In genomic region chr3:138499854-138500740, GRCm38 (mm10) we compare ENCODE assay signal across 17 mouse cellular contexts. TPM values are rescaled to one million over a fixed set of nuclear protein-coding genes. Genes with fewer than 3 reads are reported as not detected.
DNase-seq lines count a peak whose midpoint lies in the region; ATAC-seq lines count a peak whose summit lies in the region.
"Had no signal": no experiment of that assay in that cellular context is flagged by ENCODE, and none has a peak within 500 bp of the region (broad histone marks: within the 10 kb centered on the region; RNA-seq: fewer than 3 reads in every experiment).

No protein-coding gene starts in this region.

- ATAC-seq in hindbrain, embryonic 13.5 days (ENCODE audit: low FRiP score), result peak; percentile 55
- no peak for ATAC-seq in midbrain, embryonic 14.5 days (ENCODE audit: low FRiP score, low TSS enrichment)
- ATAC-seq in neural tube, embryonic 15.5 days (ENCODE audit: low FRiP score), result peak; percentile 50; the same call in 1 of the 2 replicates

- no peak overlapping the region for H3K4me3 ChIP-seq in hindbrain, embryonic 13.5 days
- H3K4me3 ChIP-seq in midbrain, embryonic 14.5 days (replicated peaks; ENCODE audit: low read depth, low read length), result no peak overlapping the region
- H3K4me3 ChIP-seq in neural tube, embryonic 15.5 days (replicated peaks), result no peak overlapping the region
- H3K4me3 ChIP-seq: embryonic facial prominence, embryonic 15.5 days; forebrain, embryonic 12.5 days; heart, embryonic 15.5 days; myocyte had no signal

- no peak overlapping the region for H3K27ac ChIP-seq in hindbrain, embryonic 13.5 days
- no peak overlapping the region for H3K27ac ChIP-seq in midbrain, embryonic 14.5 days (replicated peaks; ENCODE audit: low read depth, low read length)
- no peak overlapping the region for H3K27ac ChIP-seq in neural tube, embryonic 15.5 days (replicated peaks)
- H3K27ac ChIP-seq: embryonic facial prominence, embryonic 15.5 days; forebrain, embryonic 12.5 days; heart, embryonic 15.5 days had no signal

- H3K9ac ChIP-seq in hindbrain, embryonic 13.5 days, result no peak overlapping the region
- no peak overlapping the region for H3K9ac ChIP-seq in midbrain, embryonic 14.5 days (replicated peaks; ENCODE audit: low read length)
- no peak overlapping the region for H3K9ac ChIP-seq in neural tube, embryonic 15.5 days (replicated peaks)
- H3K9ac ChIP-seq: embryonic facial prominence, embryonic 15.5 days; forebrain, embryonic 12.5 days; heart, embryonic 15.5 days had no signal

- WGBS in hindbrain, embryonic 13.5 days, result 10% methylated on average over 15 of the region's 15 CpGs
- WGBS in midbrain, embryonic 14.5 days, result 7% methylated on average over 15 of the region's 15 CpGs
- WGBS in neural tube, embryonic 15.5 days, result 12% methylated on average over 15 of the region's 15 CpGs

- peak overlapping the region; percentile 15 for H3K4me2 ChIP-seq in hindbrain, embryonic 13.5 days
- peak overlapping the region; percentile 36 for H3K4me2 ChIP-seq in midbrain, embryonic 14.5 days (ENCODE audit: low read length)
- H3K4me2 ChIP-seq in neural tube, embryonic 15.5 days, result peak overlapping the region; percentile 21
- H3K4me2 ChIP-seq: embryonic facial prominence, embryonic 15.5 days; forebrain, embryonic 12.5 days; heart, embryonic 15.5 days had no signal

- H3K27me3 ChIP-seq in hindbrain, embryonic 13.5 days, result no peaks in the 10 kb centered on the region
- no peaks in the 10 kb centered on the region for H3K27me3 ChIP-seq in midbrain, embryonic 14.5 days (ENCODE audit: control insufficient read depth, insufficient read depth, low read length)
- H3K27me3 ChIP-seq in neural tube, embryonic 15.5 days (replicated peaks), result no peaks in the 10 kb centered on the region
- H3K27me3 ChIP-seq: embryonic facial prominence, embryonic 15.5 days; forebrain, embryonic 12.5 days; heart, embryonic 15.5 days had no signal

- H3K4me1 ChIP-seq in hindbrain, embryonic 13.5 days (replicated peaks), result peaks cover 9% of the 10 kb centered on the region
- H3K4me1 ChIP-seq in midbrain, embryonic 14.5 days (ENCODE audit: control insufficient read depth, insufficient read depth, low read length), result peaks cover 12% of the 10 kb centered on the region
- no peaks in the 10 kb centered on the region for H3K4me1 ChIP-seq in neural tube, embryonic 15.5 days
- H3K4me1 ChIP-seq: embryonic facial prominence, embryonic 15.5 days; heart, embryonic 15.5 days had no signal

- peak; percentile 81 for DNase-seq in embryo, embryonic 11 days
- peak; percentile 40 for DNase-seq in midbrain, embryonic 14.5 days
- DNase-seq in lung, postnatal 36 days, result no peak
- no peak for DNase-seq in heart, postnatal 4 days
- no peak for DNase-seq in cerebellum, adult 18-20 months
- DNase-seq in Muller cell, postnatal 12 days (ENCODE audit: inconsistent ontology term), result no peak
- DNase-seq: adrenal gland, postnatal 10 days; cerebellum, adult 9-11 months; heart, adult 18-20 months; lung, adult 18-20 months; thymus, postnatal 14 days had no signal

- H3K9me3 ChIP-seq in hindbrain, embryonic 13.5 days, result no peaks in the 10 kb centered on the region
- H3K9me3 ChIP-seq in midbrain, embryonic 14.5 days (ENCODE audit: control insufficient read depth, low read length), result no peaks in the 10 kb centered on the region
- no peaks in the 10 kb centered on the region for H3K9me3 ChIP-seq in neural tube, embryonic 15.5 days (replicated peaks)
- H3K9me3 ChIP-seq: embryonic facial prominence, embryonic 15.5 days; forebrain, embryonic 12.5 days; heart, embryonic 15.5 days had no signal

- H3K36me3 ChIP-seq in hindbrain, embryonic 13.5 days, result no peaks in the 10 kb centered on the region
- no peaks in the 10 kb centered on the region for H3K36me3 ChIP-seq in midbrain, embryonic 14.5 days (ENCODE audit: control insufficient read depth, insufficient read depth, low read length)
- H3K36me3 ChIP-seq in neural tube, embryonic 15.5 days, result no peaks in the 10 kb centered on the region
- H3K36me3 ChIP-seq: embryonic facial prominence, embryonic 15.5 days; forebrain, embryonic 12.5 days; heart, embryonic 15.5 days had no signal

RNA-seq across cellular contexts. Expression of gene Metap1, which starts 10.8 kb away (rescaled TPM):
- 47.7 and 49.9 TPM in 2 replicates for polyA plus RNA-seq in hindbrain, embryonic 13.5 days (2015; fragmentation: Nextera tagmentation; extraction: Ambion mirVana)
- polyA plus RNA-seq in midbrain, embryonic 14.5 days (2014; fragmentation: Nextera tagmentation; extraction: Ambion mirVana), result 48.2 and 60.3 TPM in 2 replicates
- 47.0 and 47.5 TPM in 2 replicates for polyA plus RNA-seq in neural tube, embryonic 15.5 days (2015; fragmentation: Nextera tagmentation; extraction: Ambion mirVana)
- total RNA-seq in heart, postnatal 4 days (2021), result 10 to 100 TPM; 48.0 to 48.6 TPM

RNA-seq across cellular contexts. Expression of gene Eif4e, which starts 25.9 kb away (rescaled TPM):
- polyA plus RNA-seq in hindbrain, embryonic 13.5 days (2015; fragmentation: Nextera tagmentation; extraction: Ambion mirVana), result 317 and 323 TPM in 2 replicates
- polyA plus RNA-seq in midbrain, embryonic 14.5 days (2014; fragmentation: Nextera tagmentation; extraction: Ambion mirVana), result 335 and 356 TPM in 2 replicates
- polyA plus RNA-seq in neural tube, embryonic 15.5 days (2015; fragmentation: Nextera tagmentation; extraction: Ambion mirVana), result 320 and 328 TPM in 2 replicates
- 100 to 1,000 TPM; 146 to 150 TPM for total RNA-seq in heart, postnatal 4 days (2021)

RNA-seq across cellular contexts. Expression of gene Adh5, which starts 57.2 kb away (rescaled TPM):
- polyA plus RNA-seq in hindbrain, embryonic 13.5 days (2015; fragmentation: Nextera tagmentation; extraction: Ambion mirVana), result 230 TPM in 2 replicates
- 220 and 238 TPM in 2 replicates for polyA plus RNA-seq in midbrain, embryonic 14.5 days (2014; fragmentation: Nextera tagmentation; extraction: Ambion mirVana)
- 179 and 188 TPM in 2 replicates for polyA plus RNA-seq in neural tube, embryonic 15.5 days (2015; fragmentation: Nextera tagmentation; extraction: Ambion mirVana)
- 100 to 1,000 TPM; 108 to 113 TPM for total RNA-seq in heart, postnatal 4 days (2021)

Comparison
In these comparisons a context has a peak if more than half of its experiments do, and no peak if none do; other contexts are left out.
1. DNase-seq: peak in embryo, embryonic 11 days (single experiment) and midbrain, embryonic 14.5 days (single experiment); none in lung, postnatal 36 days (single experiment), heart, postnatal 4 days (single experiment), cerebellum, adult 18-20 months (0 of 2) and Muller cell, postnatal 12 days (single experiment).
2. Peak in every context shown above with its lines, with median percentiles within 50 percentile points of each other: H3K4me2 ChIP-seq.